Mouse (Mus musculus): ENCODE results near the gene Ackr2. TPM values are rescaled to one million over a fixed set of nuclear protein-coding genes. Genes with fewer than 3 reads are reported as not detected.

Ackr2 gene
- total and polyA plus RNA-seq, 3 experiments = 0.84 to 3.1 (median 2.4) TPM

DNA sequence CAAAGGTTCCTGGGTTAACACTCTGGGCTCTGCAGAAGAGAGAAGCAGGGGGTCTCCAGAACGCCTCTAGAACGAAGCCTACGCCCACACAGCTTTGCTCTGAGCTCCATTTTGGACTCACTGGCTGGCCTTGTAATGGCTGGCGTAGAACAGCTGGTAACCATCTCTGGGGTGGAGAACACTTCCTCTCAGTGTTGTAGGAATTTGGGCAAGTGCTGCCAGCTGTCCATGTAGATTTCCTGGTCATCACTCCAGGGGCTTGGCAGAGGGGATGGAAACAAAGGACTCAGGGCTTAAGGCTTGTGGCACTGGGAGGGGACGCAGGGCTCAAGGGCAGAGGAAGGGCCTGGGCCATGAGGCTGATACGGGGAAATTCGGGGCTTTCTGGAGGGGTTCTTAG is 3.7 kb upstream of the Ackr2 start:
- peak in 1 of 2 experiments; percentile 32 for DNase-seq
- H3K9ac ChIP-seq (ENCODE audit: low read depth, low read length) = no peak overlapping the region
- H3K36me3 ChIP-seq (ENCODE audit: control insufficient read depth, insufficient read depth, low read length) = no peaks in the 10 kb centered on the region
- H3K4me3 ChIP-seq = no peak overlapping the region
- intact Hi-C loops (cut with DNase I) = no loop called here
- H3K27ac ChIP-seq = no peak overlapping the region
- TF ChIP-seq CTCF (IDR thresholded peaks at IDR 0.05) (no peak), POLR2A (IDR thresholded peaks at IDR 0.05; ENCODE audit: insufficient read depth, low read depth, low read length) (no peak), EP300 (IDR thresholded peaks at IDR 0.05; ENCODE audit: insufficient read depth, low read depth, low read length) (no peak)
- peaks cover 7% of the 10 kb centered on the region for H3K4me1 ChIP-seq (ENCODE audit: control insufficient read depth, insufficient read depth, low read length)
- no peaks in the 10 kb centered on the region for H3K27me3 ChIP-seq (ENCODE audit: control insufficient read depth, insufficient read depth, low read length)
- WGBS = 75% methylated on average over 7 of the region's 7 CpGs
- no peaks in the 10 kb centered on the region for H3K79me2 ChIP-seq (replicated peaks; ENCODE audit: control insufficient read depth, insufficient read depth, low read length)

DNA sequence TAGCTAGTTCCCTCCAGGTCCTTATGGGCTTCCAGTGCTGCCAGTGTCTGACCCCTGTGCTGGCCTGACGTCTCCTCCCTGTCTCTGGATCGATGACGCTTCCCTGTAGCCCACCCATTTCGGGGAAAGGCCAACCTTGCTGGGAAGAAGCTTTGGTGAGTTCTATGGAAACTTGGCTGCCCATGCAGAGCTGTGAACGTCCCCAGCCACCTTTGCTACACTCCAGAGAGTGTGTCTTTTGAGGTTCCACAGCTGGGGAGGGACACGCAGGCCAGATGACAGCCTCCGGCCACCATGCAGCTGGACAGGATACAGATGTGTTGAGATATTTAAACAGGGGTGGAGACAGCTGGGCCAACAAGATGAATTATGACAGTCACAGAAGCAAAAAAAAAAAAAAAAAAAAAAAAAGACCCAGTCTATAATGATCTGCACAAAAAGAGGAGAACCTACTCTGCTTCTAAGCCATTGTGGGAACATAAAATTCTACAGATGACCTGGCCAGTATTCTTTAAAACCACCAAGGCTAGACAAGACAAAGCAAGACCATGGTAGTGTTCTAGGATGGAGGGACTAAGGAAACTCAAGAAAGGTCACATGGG is 2.7 kb upstream of the Ackr2 start:
- no peaks in the 10 kb centered on the region for H3K27me3 ChIP-seq (ENCODE audit: control insufficient read depth, insufficient read depth, low read length)
- peaks cover 2% of the 10 kb centered on the region; the same call in 1 of the 2 replicates for H3K4me1 ChIP-seq (ENCODE audit: control insufficient read depth, insufficient read depth, low read length)
- WGBS = 43% methylated on average over 7 of the region's 7 CpGs
- intact Hi-C loops (cut with DNase I) = no loop called here
- 0 out of 2 replicates have a peak, but pooled peaks have one; percentile 57 for TF ChIP-seq EP300 (IDR thresholded peaks at IDR 0.05; ENCODE audit: insufficient read depth, low read depth, low read length)
- TF ChIP-seq POLR2A (IDR thresholded peaks at IDR 0.05; ENCODE audit: insufficient read depth, low read depth, low read length) = no peak
- DNase-seq = peak; percentile 34 to 43
- no peak overlapping the region for H3K9ac ChIP-seq (ENCODE audit: low read depth, low read length)
- H3K4me3 ChIP-seq = no peak overlapping the region
- H3K79me2 ChIP-seq (replicated peaks; ENCODE audit: control insufficient read depth, insufficient read depth, low read length) = no peaks in the 10 kb centered on the region
- H3K36me3 ChIP-seq (ENCODE audit: control insufficient read depth, insufficient read depth, low read length) = no peaks in the 10 kb centered on the region
- peak overlapping the region; percentile 23 for H3K27ac ChIP-seq

DNA sequence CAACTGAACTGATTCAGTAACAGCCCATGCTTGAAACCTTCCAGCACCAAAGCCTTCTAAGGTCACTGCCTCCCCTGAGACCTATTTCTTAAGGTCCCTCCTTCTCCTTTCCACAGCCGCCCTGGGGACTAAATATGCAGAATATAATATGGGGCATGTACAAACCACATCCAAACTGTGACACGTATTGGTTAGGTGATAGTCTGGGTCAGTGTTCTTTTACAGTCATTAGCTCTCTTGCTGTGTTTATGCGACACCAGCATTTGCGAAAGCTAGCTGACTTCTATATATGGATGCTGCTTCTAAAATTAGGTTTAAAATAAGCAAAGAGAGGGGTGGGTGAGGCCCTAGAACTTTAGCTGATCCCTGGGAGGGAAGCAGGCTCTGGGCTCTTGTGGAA is 1.3 kb upstream of the Ackr2 start:
- Histone ChIP-seq H3K4me1 (ENCODE audit: control insufficient read depth, insufficient read depth, low read length) (peaks cover 2% of the 10 kb centered on the region; the same call in 1 of the 2 replicates), H3K27ac (no peak overlapping the region), H3K79me2 (replicated peaks; ENCODE audit: control insufficient read depth, insufficient read depth, low read length) (no peaks in the 10 kb centered on the region), H3K36me3 (ENCODE audit: control insufficient read depth, insufficient read depth, low read length) (no peaks in the 10 kb centered on the region), H3K9ac (ENCODE audit: low read depth, low read length) (no peak overlapping the region), H3K27me3 (ENCODE audit: control insufficient read depth, insufficient read depth, low read length) (no peaks in the 10 kb centered on the region), H3K4me3 (no peak overlapping the region)
- 76% methylated on average over 4 of the region's 4 CpGs for WGBS
- TF ChIP-seq POLR2A (IDR thresholded peaks at IDR 0.05; ENCODE audit: insufficient read depth, low read depth, low read length) (no peak), CTCF (IDR thresholded peaks at IDR 0.05) (no peak), EP300 (IDR thresholded peaks at IDR 0.05; ENCODE audit: insufficient read depth, low read depth, low read length) (no peak)
- intact Hi-C loops (cut with DNase I) = no loop called here
- DNase-seq = peak in 1 of 2 experiments; percentile 11

DNA sequence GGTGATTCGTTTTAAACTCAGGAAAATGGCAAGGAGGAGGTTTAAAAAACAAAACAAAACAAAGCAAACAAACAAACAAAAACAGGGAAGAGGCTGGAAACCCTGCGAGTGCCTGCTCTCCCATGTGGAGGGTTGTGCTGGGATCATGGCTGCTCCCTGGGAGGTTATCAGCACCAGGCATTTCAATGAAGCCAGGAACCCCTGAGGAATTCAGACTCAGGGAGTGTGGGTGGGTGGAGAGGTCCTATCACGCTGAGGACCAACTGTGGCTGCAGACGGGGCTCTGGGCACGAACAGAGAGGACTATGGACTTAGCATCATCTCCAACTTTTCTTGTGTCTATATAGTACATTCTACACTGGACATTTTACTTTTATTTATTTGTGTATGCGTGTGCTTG is 1.2 kb downstream of the Ackr2 start:
- TF ChIP-seq POLR2A (IDR thresholded peaks at IDR 0.05; ENCODE audit: insufficient read depth, low read depth, low read length) (no peak), EP300 (IDR thresholded peaks at IDR 0.05; ENCODE audit: insufficient read depth, low read depth, low read length) (no peak), CTCF (IDR thresholded peaks at IDR 0.05) (no peak)
- peaks cover 5% of the 10 kb centered on the region; the same call in 1 of the 2 replicates for H3K4me1 ChIP-seq (ENCODE audit: control insufficient read depth, insufficient read depth, low read length)
- H3K36me3 ChIP-seq (ENCODE audit: control insufficient read depth, insufficient read depth, low read length) = no peaks in the 10 kb centered on the region
- no peak overlapping the region for H3K4me3 ChIP-seq
- no peak overlapping the region for H3K9ac ChIP-seq (ENCODE audit: low read depth, low read length)
- peak in 1 of 2 experiments; percentile 10 for DNase-seq
- WGBS = 57% methylated on average over 6 of the region's 6 CpGs
- H3K27ac ChIP-seq = no peak overlapping the region
- intact Hi-C loops (cut with DNase I) = no loop called here
- no peaks in the 10 kb centered on the region for H3K79me2 ChIP-seq (replicated peaks; ENCODE audit: control insufficient read depth, insufficient read depth, low read length)
- no peaks in the 10 kb centered on the region for H3K27me3 ChIP-seq (ENCODE audit: control insufficient read depth, insufficient read depth, low read length)

DNA sequence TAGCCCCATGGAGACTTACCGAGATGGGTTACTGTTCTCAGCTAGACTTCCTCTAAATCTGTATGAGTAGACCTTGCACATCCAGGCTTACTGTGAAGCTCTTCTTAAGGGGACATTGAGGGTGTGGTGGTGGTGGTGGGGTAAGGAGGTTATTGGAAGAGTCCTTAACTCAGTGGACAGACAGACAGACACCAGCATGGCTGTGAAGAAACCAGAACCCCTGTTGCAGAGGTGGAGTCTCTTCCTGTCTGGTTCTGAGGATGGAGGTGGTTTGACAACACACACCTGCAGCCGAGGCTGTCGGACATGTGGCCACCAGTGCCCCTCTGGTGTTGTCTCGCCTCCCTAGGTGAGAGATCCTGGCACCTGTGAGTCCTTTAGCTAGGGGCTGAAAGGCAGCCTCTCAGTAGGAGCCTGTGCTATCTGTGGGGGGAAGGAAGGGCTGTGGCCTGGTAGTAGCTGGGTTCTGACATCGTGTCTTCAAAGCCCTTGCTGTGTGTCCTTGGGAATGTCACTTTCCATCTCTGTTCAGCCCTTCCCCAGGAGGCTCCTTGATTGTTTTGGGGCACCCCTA is 2.2 kb downstream of the Ackr2 start:
- Histone ChIP-seq H3K36me3 (ENCODE audit: control insufficient read depth, insufficient read depth, low read length) (no peaks in the 10 kb centered on the region), H3K9ac (ENCODE audit: low read depth, low read length) (no peak overlapping the region), H3K79me2 (replicated peaks; ENCODE audit: control insufficient read depth, insufficient read depth, low read length) (no peaks in the 10 kb centered on the region), H3K4me1 (ENCODE audit: control insufficient read depth, insufficient read depth, low read length) (peaks cover 3% of the 10 kb centered on the region; the same call in 1 of the 2 replicates), H3K27me3 (ENCODE audit: control insufficient read depth, insufficient read depth, low read length) (no peaks in the 10 kb centered on the region), H3K27ac (no peak overlapping the region), H3K4me3 (no peak overlapping the region)
- intact Hi-C loops (cut with DNase I) = no loop called here
- TF ChIP-seq EP300 (IDR thresholded peaks at IDR 0.05; ENCODE audit: insufficient read depth, low read depth, low read length) = no peak
- no peak for TF ChIP-seq CTCF (IDR thresholded peaks at IDR 0.05)
- TF ChIP-seq POLR2A (IDR thresholded peaks at IDR 0.05; ENCODE audit: insufficient read depth, low read depth, low read length) = no peak
- 77% methylated on average over 5 of the region's 5 CpGs for WGBS
- DNase-seq = peak in 1 of 2 experiments; percentile 14

All from heart, adult 2 months (tissue).